Mouse (Mus musculus): ENCODE data around the gene Zfhx3. TPM values are rescaled to one million over a fixed set of nuclear protein-coding genes. Genes with fewer than 3 reads are reported as not detected.
A peak's percentile ranks its signal among the peaks of the same experiment; 100 is the strongest.

The Zfhx3 gene
- total and polyA plus RNA-seq, 3 experiments: 0.23 to 2.5 TPM; not detected in 1

DNA sequence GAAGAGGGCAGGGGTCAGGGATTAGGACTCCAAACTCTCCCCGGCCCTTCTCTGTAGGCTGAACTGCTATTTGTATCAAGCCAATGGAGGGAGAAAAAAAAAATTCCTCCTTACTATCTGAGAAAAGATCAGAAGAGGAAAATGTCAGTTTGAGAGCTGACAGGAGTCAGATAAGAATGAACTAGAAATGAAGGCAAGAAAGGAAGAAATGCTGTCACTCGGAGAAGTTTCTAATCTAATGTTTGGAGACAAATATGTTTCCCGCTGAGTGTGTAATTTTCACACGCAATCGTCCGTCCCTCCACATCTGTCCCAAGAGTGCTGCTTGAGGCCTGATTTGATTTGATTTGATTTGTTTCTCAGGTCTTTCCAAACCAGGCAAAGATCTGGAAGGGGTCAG lies 639.1 kb downstream of the Zfhx3 start (continued):
- TF ChIP-seq MEF2A (IDR thresholded peaks at IDR 0.05; ENCODE audit: extremely low read depth, insufficient replicate concordance, low read depth, low read length, poor library complexity, severe bottlenecking): no peak
- 0 out of 2 replicates have a peak, but pooled peaks have one; percentile 12 for TF ChIP-seq MAX (IDR thresholded peaks at IDR 0.05; ENCODE audit: low read length)
- no peak for TF ChIP-seq ZMIZ1 (IDR thresholded peaks at IDR 0.05; ENCODE audit: low read depth, low read length)
- no peak for TF ChIP-seq BHLHE40 (IDR thresholded peaks at IDR 0.05; ENCODE audit: borderline replicate concordance, low read depth, low read length)
- no peak for TF ChIP-seq TBP (IDR thresholded peaks at IDR 0.05; ENCODE audit: low read depth, low read length)
- TF ChIP-seq ZKSCAN1 (IDR thresholded peaks at IDR 0.05; ENCODE audit: low read depth, low read length): peak; percentile 58; the same call in 1 of the 2 replicates
- TF ChIP-seq ELF1 (IDR thresholded peaks at IDR 0.05; ENCODE audit: low read depth, low read length): 0 out of 2 replicates have a peak, but pooled peaks have one; percentile 33
- TF ChIP-seq ZNF384 (IDR thresholded peaks at IDR 0.05; ENCODE audit: low read depth, low read length): peak; percentile 95
- TF ChIP-seq POLR2AphosphoS2 (IDR thresholded peaks at IDR 0.05; ENCODE audit: low read length): no peak
- TF ChIP-seq USF1 (IDR thresholded peaks at IDR 0.05; ENCODE audit: low read depth, low read length): no peak
- no peak for TF ChIP-seq GABPA (IDR thresholded peaks at IDR 0.05; ENCODE audit: low read depth, low read length)
- TF ChIP-seq NELFE (IDR thresholded peaks at IDR 0.05; ENCODE audit: low read depth, low read length): 0 out of 2 replicates have a peak, but pooled peaks have one; percentile 22
- peak; percentile 52; the same call in 1 of the 2 replicates for TF ChIP-seq MAFK (IDR thresholded peaks at IDR 0.05; ENCODE audit: borderline replicate concordance, low read depth, low read length)

DNA sequence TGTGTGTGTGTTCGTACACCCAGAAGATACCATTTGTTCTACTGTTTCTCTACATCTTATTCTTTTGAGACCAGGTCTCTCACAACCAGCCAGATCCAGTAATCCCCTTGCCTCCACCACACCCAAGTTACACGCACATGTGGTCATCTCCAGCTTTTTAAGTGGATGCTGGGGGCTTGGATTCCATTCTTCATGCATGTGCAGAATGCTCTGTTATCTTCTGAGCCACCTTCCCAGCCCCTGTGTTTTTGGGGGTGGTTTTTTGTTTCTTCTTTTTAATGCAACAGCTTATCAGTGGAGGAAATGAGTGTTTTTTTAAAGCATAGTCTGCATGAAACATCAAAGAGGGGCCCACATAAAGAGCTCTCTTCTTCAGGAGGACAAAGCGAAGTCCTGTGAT lies 639.8 kb downstream of the Zfhx3 start:
- DNase-seq (ENCODE audit: low read depth, low spot score): peak; percentile 85
- H3K9me3 ChIP-seq (replicated peaks; ENCODE audit: insufficient read depth, low read length): no peaks in the 10 kb centered on the region
- peak overlapping the region; percentile 20 to 28; a peak in 3 of 4 replicates for H3K4me3 ChIP-seq (ENCODE audit: control insufficient read depth in 1 of 2, insufficient read depth in 1 of 2, low read depth in 2 of 2, low read length in 2 of 2)
- no peaks in the 10 kb centered on the region for H3K27me3 ChIP-seq (ENCODE audit: control insufficient read depth in 1 of 2, insufficient read depth in 2 of 2, low read length in 2 of 2)
- H3K36me3 ChIP-seq (ENCODE audit: control insufficient read depth in 1 of 2, insufficient read depth in 2 of 2, low read length in 2 of 2): peaks cover 0 to 30% of the 10 kb centered on the region in 2 experiments; a peak in 2 of 4 replicates
- H3K79me2 ChIP-seq (ENCODE audit: control insufficient read depth, insufficient read depth, low read length, poor library complexity): no peaks in the 10 kb centered on the region
- H3K4me1 ChIP-seq (ENCODE audit: control insufficient read depth in 1 of 2, insufficient read depth in 2 of 2, low read length in 2 of 2): peaks cover 20 to 29% of the 10 kb centered on the region in 2 experiments
- H3K27ac ChIP-seq (ENCODE audit: control insufficient read depth, low read depth, low read length): peak overlapping the region; percentile 92
- peak overlapping the region; percentile 41 for H3K9ac ChIP-seq (ENCODE audit: control insufficient read depth, low read depth, low read length, poor library complexity, severe bottlenecking)
- TF ChIP-seq TCF12 (IDR thresholded peaks at IDR 0.05; ENCODE audit: low read depth, low read length): peak; percentile 95
- TF ChIP-seq MYC (IDR thresholded peaks at IDR 0.05; ENCODE audit: low read depth, low read length): peak; percentile 86; the same call in 1 of the 2 replicates
- no peak for TF ChIP-seq MYB (IDR thresholded peaks at IDR 0.05; ENCODE audit: low read depth, low read length)
- peak; percentile 83 for TF ChIP-seq MAZ (IDR thresholded peaks at IDR 0.05; ENCODE audit: low read depth, low read length)
- TF ChIP-seq RCOR1 (IDR thresholded peaks at IDR 0.05; ENCODE audit: low read depth, low read length): peak; percentile 90
- peak; percentile 82 for TF ChIP-seq SIN3A (IDR thresholded peaks at IDR 0.05; ENCODE audit: low read length)
- TF ChIP-seq POLR2AphosphoS2 (IDR thresholded peaks at IDR 0.05; ENCODE audit: low read length): no peak
- no peak for TF ChIP-seq USF1 (IDR thresholded peaks at IDR 0.05; ENCODE audit: low read depth, low read length)
- peak; percentile 95 for TF ChIP-seq GATA1 (IDR thresholded peaks at IDR 0.05; ENCODE audit: low read depth, low read length)
- no peak for TF ChIP-seq POLR2A (IDR thresholded peaks at IDR 0.05; ENCODE audit: control insufficient read depth in 1 of 2, insufficient read depth in 1 of 2, low read depth in 1 of 2, low read length in 2 of 2, poor library complexity in 1 of 2)
- no peak for TF ChIP-seq ELF1 (IDR thresholded peaks at IDR 0.05; ENCODE audit: low read depth, low read length)
- TF ChIP-seq ETS1 (IDR thresholded peaks at IDR 0.05; ENCODE audit: low read depth, low read length): peak; percentile 93
- TF ChIP-seq BHLHE40 (IDR thresholded peaks at IDR 0.05; ENCODE audit: borderline replicate concordance, low read depth, low read length): peak; percentile 89
- TF ChIP-seq ZNF384 (IDR thresholded peaks at IDR 0.05; ENCODE audit: low read depth, low read length): peak; percentile 94
- TF ChIP-seq TAL1 (IDR thresholded peaks at IDR 0.05; ENCODE audit: low read length): peak; percentile 91
- TF ChIP-seq MXI1 (IDR thresholded peaks at IDR 0.05; ENCODE audit: low read depth, low read length): peak; percentile 56; the same call in 1 of the 2 replicates
- 0 out of 2 replicates have a peak, but pooled peaks have one; percentile 40 for TF ChIP-seq TBP (IDR thresholded peaks at IDR 0.05; ENCODE audit: low read depth, low read length)
- TF ChIP-seq EP300 (IDR thresholded peaks at IDR 0.05; ENCODE audit: low read depth in 1 of 2, low read length in 2 of 2): peak; percentile 93 to 95
- TF ChIP-seq MAX (IDR thresholded peaks at IDR 0.05; ENCODE audit: low read length): no peak

All from MEL (cell line).